Mouse (Mus musculus): ENCODE measurements around the gene Ighmbp2. TPM values are rescaled to one million over a fixed set of nuclear protein-coding genes. Genes with fewer than 3 reads are reported as not detected.

Gene Ighmbp2
- 1 to 10 TPM; 3.8 to 3.9 TPM for total RNA-seq (2021)

DNA sequence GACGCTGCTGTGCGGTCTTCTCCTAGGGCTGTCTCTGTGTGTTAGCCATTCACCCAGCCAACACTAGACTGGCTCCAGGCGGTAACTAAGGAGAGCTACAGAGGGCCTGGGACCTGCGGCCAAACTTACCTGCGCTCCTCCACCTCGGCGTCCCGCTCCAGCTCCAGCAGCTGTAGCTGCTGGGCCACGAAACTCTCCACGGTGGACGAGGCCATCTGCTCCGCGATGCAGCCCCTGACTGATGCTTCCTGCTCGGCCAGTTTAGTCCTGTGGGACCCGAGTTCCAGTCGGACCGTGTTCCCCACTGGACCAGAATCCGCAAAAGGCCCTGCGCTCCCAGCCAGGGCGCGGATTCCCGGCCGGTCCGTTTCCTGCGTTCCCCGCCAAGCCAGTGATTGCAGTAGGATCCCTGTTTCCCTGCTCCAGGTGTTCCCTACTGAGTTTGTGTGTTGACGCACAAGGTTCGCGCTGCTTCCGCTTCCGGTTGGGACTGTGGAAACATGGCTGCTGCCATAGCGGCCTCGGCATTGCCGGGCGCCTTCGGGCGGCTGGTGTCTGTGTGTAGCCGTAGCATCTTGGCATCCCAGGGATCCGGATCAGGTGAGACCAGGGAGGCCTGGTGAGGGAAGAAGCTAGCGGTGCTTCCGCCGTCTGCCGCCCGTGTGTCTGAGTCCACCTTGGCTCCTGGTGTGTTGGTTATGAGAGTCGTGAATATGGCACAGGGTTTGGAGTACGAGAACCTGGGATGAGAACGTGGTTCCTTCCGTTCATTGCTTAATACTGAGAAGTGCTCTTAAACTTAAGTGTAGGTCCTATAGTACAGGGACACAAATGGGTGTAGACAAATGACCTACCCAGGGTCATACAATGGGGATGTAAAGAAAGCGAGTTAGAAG, at the start of gene Ighmbp2, which contains the start of gene Mrpl21:
Ighmbp2 (minus strand) TSS at position 446 of the 896 bp plus-strand sequence.
Mrpl21 (plus strand) TSS at position 330 of the 896 bp plus-strand sequence.
- peak; percentile 94 to 97 for DNase-seq
- intact Hi-C loops (cut with DNase I), result loop anchor here (2.0 kb wide), 1 partner anchor 40 kb away; the partner anchor contains the start of gene Cpt1a

DNA sequence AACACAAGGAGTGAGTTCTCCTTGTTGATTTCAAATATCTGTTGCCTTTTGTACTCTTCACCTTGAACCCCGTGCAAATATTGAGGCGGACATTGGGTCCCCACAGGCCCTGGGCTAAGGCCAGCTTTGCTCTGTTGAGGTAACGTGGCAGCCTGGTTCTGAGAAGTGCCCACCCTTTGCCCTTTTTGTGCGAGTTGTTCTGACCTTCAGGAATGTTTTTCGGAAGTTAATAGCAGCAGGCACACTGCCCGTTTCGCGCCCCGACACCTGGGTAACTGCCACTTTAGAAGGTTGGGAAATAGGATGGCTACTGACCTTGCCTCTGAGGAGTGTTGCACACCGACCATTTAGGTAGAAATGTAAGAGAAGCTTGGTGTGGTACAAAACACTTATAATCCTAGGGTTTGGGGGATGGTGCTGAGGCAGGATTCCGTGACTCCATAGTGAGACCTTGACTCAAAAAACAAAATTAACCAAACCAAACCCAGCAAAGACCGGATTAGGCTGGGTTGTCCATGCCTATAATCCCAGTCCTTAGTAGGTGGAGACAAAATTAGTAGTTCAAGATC, 43.7 kb upstream of the Ighmbp2 start:
- intact Hi-C loops (cut with DNase I), result no loop called here
- DNase-seq, result peak; percentile 57 to 62

DNA sequence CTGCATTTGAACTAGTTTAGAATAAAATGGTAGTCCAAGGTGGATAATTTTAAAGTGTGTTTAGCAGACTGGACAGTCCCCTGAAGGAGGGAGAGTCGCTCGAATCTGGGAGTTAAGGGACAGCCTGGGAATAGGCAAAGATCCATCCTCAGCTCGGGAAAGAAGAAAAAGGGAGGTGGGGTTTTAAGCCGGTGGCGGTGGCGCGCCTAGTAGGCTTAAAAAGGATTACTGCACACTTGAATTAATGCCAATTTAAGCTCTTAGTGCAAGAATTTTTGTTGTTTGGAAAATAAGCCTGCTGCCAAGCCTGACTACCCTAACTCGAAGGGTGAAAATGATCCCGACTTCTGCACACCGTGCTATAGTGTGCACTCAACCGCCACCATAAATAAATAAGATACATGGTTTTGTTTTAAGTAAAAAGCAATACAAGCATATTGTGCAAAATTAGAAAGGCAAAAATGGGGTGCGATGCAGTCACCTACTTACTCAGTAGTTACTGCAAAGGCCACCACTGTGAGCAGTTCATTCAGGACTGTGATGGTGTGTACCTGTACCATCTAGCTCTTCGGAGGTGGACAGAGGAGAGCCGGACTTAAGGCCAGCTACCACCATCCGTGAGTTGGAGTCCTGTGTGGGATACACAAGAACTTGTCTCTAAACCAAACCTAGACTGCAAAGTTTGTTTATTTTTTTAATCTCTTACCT, 43.1 kb upstream of the Ighmbp2 start:
- DNase-seq, result peak; percentile 38 to 59
- intact Hi-C loops (cut with DNase I), result loop anchor here (2.0 kb wide), 1 partner anchor 29 kb away; no protein-coding TSS in a partner anchor

GRCm38 (mm10) chr19:3324931-3325711, 42.3 kb upstream of the Ighmbp2 start:
- peak; percentile 96 to 97 for DNase-seq
- intact Hi-C loops (cut with DNase I), result loop anchor here (2.0 kb wide), 1 partner anchor 30 kb away; no protein-coding TSS in a partner anchor

DNA sequence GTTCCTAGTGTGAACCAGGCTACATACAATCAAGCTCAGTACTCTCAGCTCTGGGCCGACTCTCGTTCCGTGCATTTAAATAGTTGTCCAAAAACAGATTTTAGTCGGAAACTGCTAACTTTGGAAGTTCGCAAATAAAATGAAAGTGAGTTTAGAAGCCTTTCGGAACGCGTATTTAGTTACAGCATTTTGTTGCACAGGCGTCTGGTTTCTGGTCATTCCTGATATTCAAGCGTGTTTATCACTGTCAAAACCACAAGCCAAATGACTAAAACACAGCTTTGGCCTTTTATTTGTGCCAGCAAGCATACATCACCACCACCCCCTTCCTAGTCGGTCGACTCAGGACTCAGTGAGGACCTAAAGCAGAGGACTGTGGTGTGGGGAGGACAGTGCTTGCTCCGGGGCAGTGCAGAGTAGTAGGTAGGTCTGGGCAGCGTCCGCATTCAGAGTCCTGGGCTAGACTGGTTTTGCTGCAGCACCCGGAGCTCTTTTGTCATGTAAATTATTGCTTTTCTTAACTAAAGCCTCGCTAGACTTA, 41.5 kb upstream of the Ighmbp2 start:
- intact Hi-C loops (cut with DNase I), result loop anchor here (2.0 kb wide), 1 partner anchor 30 kb away; no protein-coding TSS in a partner anchor
- DNase-seq, result peak; percentile 44 to 59

DNA sequence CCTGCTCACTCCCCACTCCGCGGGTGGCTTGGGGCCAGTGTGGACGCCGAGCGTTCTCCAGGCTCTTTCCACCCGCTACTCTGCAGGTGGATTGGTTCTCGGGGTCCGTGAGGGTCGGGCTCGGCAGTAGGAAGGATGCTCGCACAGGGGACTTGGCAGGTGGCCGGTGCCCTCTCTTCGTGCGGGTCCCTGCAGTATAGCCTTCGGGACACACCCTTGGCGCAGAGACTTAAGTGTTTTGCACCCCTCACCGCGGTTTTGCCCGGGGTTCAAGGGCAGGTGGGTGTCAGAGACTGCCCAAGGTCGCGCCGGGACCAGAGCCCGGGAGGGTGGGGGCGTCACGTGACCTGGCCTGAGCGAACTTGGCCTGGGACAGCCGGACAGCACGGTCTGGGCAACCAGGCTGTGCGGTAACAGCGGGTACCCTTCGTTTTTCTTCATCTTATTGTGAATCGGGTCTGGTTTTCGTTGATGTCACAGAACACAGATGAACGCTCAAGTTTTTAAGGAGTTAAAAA, 41.0 kb upstream of the Ighmbp2 start:
- intact Hi-C loops (cut with DNase I), result loop anchor here (2.0 kb wide), 2 partner anchors 31 to 41 kb away; partner anchors contain the start of genes Ighmbp2 and Mrpl21
- DNase-seq, result peak; percentile 87 to 89

DNA sequence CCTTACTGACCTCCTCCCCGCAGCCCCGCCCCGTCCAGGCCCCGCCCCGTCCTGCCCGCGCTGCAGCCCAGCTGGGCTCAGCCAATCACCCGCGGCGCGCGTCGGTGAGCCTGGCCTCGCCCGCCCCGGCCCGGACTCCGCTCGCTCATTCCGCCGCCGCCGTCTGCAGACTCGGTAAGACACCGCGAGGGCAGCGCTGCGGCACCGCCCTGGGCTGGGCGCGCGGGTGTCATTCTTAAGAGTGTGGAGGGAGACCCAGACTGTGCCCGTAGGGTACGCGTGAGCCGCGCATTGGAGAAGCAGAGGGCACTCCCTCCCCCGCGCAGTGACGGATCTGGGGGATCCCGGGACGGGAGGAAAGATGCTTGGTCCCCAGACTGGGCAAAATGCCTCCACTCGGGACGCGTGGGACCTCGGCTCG, 40.4 kb upstream of the Ighmbp2 start:
- DNase-seq, result peak; percentile 93
- intact Hi-C loops (cut with DNase I), result loop anchor here (2.0 kb wide), 1 partner anchor 40 kb away; the partner anchor contains the start of genes Ighmbp2 and Mrpl21

DNA sequence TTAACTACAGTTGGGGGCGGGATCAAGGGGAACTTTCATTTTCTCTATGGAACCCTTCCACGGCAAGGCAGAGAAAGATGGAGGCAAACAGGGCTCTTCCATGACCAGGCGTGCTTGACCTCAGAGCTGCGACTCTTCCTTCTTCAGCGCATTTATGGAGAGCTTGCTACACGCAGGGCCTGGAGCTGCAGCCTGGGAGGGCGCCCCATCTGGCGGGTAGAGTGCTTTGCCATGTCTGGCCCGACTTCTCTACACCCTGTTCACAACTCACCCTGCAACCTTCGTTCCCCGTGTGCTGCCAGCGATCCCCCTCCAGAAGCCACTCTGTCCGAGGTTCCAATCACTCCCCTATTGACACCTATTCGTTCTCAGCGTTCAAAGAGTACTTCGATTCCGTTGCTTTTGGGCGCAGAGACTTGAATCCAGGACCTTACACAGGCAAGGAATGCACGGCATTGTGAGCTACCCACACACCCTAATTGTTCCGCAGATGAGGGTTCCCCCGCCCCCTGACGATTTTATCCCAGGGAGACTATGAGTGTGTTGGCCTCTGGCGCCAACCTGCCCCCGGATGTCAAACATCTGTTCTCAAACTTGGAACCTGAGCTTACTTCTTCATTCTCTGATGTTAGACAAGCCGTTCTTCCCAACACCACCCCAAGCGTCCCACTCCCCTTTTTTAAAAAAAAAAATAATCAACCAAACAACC, 39.6 kb upstream of the Ighmbp2 start, which contains the start of gene Cpt1a:
Cpt1a (plus strand) TSS at position 74 of the 709 bp plus-strand sequence.
- peak; percentile 70 to 77 for DNase-seq
- intact Hi-C loops (cut with DNase I), result loop anchor here (2.0 kb wide), 1 partner anchor 40 kb away; the partner anchor contains the start of genes Ighmbp2 and Mrpl21

DNA sequence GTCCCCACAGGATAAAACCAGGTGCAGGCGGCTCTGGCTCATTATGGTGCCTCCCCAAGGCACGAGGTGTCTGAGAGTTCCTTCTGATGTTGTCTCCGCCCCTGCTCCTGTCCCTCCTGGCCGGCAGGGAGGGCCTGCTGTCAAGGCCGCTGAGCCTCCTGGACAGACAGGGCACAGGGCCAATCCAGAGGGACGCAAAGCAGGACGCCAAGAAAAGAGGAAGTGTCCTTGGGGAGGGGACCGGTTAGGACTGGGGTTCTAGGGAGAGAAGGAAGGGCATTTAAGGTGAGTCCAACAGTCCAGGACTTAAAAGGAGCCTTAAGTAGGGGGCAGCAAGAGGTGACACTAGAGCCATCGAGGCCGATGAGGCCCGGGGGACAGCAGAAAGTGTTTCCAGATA, 38.8 kb upstream of the Ighmbp2 start:
- intact Hi-C loops (cut with DNase I), result loop anchor here (2.0 kb wide), 1 partner anchor 39 kb away; the partner anchor contains the start of genes Ighmbp2 and Mrpl21
- peak; percentile 83 to 86 for DNase-seq

DNA sequence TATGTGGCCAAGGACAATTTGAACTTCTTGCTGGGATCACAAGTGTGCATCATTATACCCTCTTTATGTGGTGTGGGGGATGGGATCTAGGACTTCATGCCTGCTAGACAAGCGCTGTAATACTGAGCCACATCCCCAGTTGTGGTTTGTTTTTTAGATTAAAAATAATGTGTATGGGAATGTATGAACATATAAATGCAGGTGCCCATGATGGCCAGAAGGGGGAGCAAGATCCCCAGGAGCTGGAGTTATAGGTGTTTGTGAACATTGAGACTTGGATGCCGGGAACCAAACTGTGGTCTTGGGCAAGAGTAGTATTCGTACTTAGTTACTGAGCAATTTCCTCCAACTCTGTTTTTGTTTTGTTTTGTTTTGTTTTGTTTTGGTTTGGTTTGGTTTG, 38.0 kb upstream of the Ighmbp2 start:
- intact Hi-C loops (cut with DNase I), result no loop called here
- DNase-seq, result peak in 1 of 2 experiments; percentile 32

DNA sequence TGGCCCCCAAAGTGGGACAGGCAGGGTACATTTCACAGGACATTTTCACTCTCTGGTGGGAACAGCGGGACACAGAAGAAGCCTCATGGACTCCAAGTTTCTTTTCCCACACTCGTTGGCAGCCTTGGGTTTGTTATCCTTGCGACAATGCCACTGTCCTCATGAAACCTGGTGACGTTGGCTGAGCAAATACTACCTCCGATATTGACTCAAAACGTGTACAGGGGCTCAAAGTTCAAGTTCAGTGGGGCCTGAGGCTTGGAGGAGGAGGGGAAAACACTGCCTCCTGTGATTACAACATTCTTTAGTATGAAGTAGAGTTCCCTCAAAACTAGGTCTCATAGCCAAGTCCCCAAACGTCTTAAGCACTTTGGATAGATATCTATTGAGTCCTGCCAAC, 37.3 kb upstream of the Ighmbp2 start:
- DNase-seq, result no peak
- intact Hi-C loops (cut with DNase I), result no loop called here

- intact Hi-C loops (cut with DNase I), result no loop called here
- no peak for DNase-seq
These were observed 36.5 kb upstream of the Ighmbp2 start for GRCm38 (mm10) chr19:3319341-3319740.

- no peak for DNase-seq
- intact Hi-C loops (cut with DNase I), result no loop called here
These were observed 24.5 kb upstream of the Ighmbp2 start for GRCm38 (mm10) chr19:3307175-3307949.

GRCm38 (mm10) chr19:3304017-3304416, 21.2 kb upstream of the Ighmbp2 start:
- no peak for DNase-seq
- intact Hi-C loops (cut with DNase I), result no loop called here

DNA sequence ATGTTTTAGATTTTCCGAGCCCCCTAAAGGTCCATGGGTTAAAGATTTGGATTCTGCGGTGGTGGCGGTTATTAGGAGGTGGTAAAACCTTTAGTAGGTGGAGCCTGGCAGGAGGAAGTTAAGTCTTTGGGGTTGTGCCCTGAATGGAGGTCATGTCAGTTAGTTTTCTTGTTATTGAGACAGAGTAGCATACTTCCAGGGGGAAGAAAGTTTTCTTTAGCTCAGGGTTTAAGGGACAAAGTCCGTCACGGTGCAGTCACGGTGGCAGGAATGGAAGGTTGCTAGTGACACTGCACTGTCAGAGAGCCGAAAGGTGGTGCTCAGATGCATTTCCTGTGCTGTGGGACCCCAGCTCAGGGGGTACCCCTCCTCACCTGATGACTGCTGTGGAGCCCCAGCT, 15.0 kb upstream of the Ighmbp2 start:
- DNase-seq, result no peak
- intact Hi-C loops (cut with DNase I), result no loop called here

DNA sequence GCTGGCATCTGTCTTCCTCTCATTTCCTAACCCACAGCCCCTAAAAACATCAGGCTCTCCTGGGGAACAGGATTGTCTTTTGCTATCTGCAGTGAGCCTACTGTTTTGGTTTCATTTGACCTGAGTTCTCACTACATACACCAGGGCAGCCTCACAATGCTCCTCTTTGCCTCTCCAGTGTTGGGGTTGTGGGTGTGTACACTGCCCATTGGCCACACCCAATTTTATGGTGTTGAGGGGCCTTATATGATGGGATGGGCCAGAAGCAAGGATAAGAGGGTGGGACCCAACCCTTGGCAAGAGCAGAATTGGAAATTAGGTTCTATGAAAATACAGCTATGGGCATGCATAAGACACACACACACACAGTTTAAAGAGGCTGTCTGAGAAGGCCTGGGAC, 14.2 kb upstream of the Ighmbp2 start:
- DNase-seq, result no peak
- intact Hi-C loops (cut with DNase I), result no loop called here

GRCm38 (mm10) chr19:3295245-3295644, 12.4 kb upstream of the Ighmbp2 start:
- intact Hi-C loops (cut with DNase I), result no loop called here
- no peak for DNase-seq

GRCm38 (mm10) chr19:3292993-3293392, 10.2 kb upstream of the Ighmbp2 start:
- no peak for DNase-seq
- intact Hi-C loops (cut with DNase I), result loop anchor here (2.0 to 5.0 kb wide), 2 partner anchors 64 to 158 kb away; no protein-coding TSS in a partner anchor

Data from heart, postnatal 10 days (tissue).